Mouse (Mus musculus): ENCODE measurements around the gene Pmfbp1.

DNA sequence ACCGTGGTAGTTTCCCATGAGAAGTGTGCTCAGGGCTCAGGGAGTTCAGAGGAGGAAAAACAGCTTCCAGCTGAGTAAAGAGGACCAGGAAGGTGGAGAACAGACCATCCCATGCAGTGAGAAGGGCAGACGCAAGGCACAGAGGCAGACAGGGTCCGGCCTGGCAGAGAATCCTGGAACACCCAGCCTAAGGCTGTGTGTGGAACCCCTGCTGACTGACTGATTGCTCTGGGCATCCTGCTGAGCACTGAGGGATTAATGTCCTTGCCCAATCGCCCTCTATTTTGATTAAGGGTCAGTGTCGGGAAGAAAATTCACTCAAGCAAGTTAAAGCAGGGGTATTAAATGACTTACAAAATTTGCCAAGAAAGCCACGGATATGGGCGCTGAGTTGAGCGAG lies 36.4 kb upstream of the Pmfbp1 start:
- TF ChIP-seq CTCF (IDR thresholded peaks at IDR 0.05; ENCODE audit: extremely low read depth, insufficient read depth, low read length) (no peak), POLR2A (IDR thresholded peaks at IDR 0.05; ENCODE audit: extremely low read depth, insufficient read depth, low read length) (no peak)

Measured in cortical plate, adult 2 months (tissue).